Mouse (Mus musculus): ENCODE results near the gene Ilf2.

GRCm38 (mm10) chr3:90428186-90428585 lies 47.7 kb upstream of the Ilf2 start:
- TF ChIP-seq CTCF (IDR thresholded peaks at IDR 0.05; ENCODE audit: extremely low read depth, insufficient read length, insufficient replicate concordance, low read depth, low read length) (no peak), POLR2A (IDR thresholded peaks at IDR 0.05; ENCODE audit: low read depth, low read length) (no peak)
